Mouse (Mus musculus): Measurements from ENCODE around the gene Ndufs6.
A peak's percentile ranks its signal among the peaks of the same experiment; 100 is the strongest.

The Ndufs6 gene

GRCm38 (mm10) chr13:73347922-73348650 lies 19.7 kb upstream of the Ndufs6 start:
- Histone ChIP-seq H3K4me1 (replicated peaks; ENCODE audit: low read depth, low read length) (peaks cover 58% of the 10 kb centered on the region), H3K4me3 (replicated peaks; ENCODE audit: low read length) (peak overlapping the region; percentile 81), H3K27me3 (ENCODE audit: insufficient read depth, low read length) (peaks cover 4% of the 10 kb centered on the region), H3K9me3 (ENCODE audit: low read length) (no peaks in the 10 kb centered on the region), H3K36me3 (ENCODE audit: insufficient read depth, low read length) (peaks cover 20% of the 10 kb centered on the region)
- no peak for TF ChIP-seq CTCF (conservative IDR thresholded peaks at IDR 0.05; ENCODE audit: low read length)
- TF ChIP-seq POU5F1 (IDR thresholded peaks at IDR 0.05; ENCODE audit: borderline replicate concordance, low read length) = no peak

DNA sequence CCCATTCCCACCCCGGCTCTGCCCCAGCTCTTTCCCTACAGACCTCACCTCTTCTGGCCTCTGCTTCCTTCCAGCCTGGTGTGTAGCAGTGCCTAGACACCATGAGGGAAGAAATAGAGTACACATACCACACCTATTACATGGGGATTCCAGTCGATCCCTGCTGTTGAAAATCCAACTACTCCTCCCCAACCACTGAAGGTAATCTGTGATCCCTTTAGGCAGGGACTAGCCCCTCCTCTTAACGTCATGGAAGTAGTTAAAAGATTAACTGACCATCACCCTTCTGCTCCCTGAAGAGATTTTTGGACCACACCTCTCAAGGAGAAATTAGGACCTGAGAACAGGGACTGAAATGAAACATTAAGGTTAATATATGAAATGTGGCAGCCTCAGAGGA lies 18.8 kb upstream of the Ndufs6 start:
- Histone ChIP-seq H3K36me3 (ENCODE audit: insufficient read depth, low read length) (peaks cover 29% of the 10 kb centered on the region), H3K4me3 (replicated peaks; ENCODE audit: low read length) (peak overlapping the region; percentile 81), H3K4me1 (replicated peaks; ENCODE audit: low read depth, low read length) (peaks cover 68% of the 10 kb centered on the region), H3K27me3 (ENCODE audit: insufficient read depth, low read length) (no peaks in the 10 kb centered on the region), H3K9me3 (ENCODE audit: low read length) (no peaks in the 10 kb centered on the region)
- TF ChIP-seq CTCF (conservative IDR thresholded peaks at IDR 0.05; ENCODE audit: low read length) (no peak), NANOG (IDR thresholded peaks at IDR 0.05; ENCODE audit: borderline replicate concordance, low read length) (no peak), POU5F1 (IDR thresholded peaks at IDR 0.05; ENCODE audit: borderline replicate concordance, low read length) (no peak)

DNA sequence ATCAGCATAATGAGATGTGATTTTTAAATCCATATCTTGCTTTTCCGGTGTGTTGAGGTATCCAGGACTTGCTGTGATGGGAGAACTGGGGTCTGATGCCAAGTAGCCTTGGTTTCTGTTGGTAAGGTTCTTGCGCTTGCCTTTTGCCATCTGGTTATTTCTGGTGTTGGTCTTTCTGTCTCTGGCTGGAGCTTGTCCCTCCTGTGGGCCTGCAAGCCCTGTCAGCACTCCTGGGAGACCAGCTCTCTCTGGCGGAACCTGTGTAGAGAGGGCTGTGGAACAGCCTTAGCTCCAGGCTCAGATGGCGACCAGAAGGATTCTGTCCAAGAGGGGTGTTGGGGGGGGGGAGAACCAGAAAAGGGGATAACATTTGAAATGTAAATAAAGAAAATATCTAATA lies 18.4 kb upstream of the Ndufs6 start:
- no peak for TF ChIP-seq NANOG (IDR thresholded peaks at IDR 0.05; ENCODE audit: borderline replicate concordance, low read length)
- TF ChIP-seq CTCF (conservative IDR thresholded peaks at IDR 0.05; ENCODE audit: low read length) = no peak
- no peak for TF ChIP-seq POU5F1 (IDR thresholded peaks at IDR 0.05; ENCODE audit: borderline replicate concordance, low read length)
- Histone ChIP-seq H3K27me3 (ENCODE audit: insufficient read depth, low read length) (no peaks in the 10 kb centered on the region), H3K9me3 (ENCODE audit: low read length) (no peaks in the 10 kb centered on the region), H3K4me3 (replicated peaks; ENCODE audit: low read length) (peak overlapping the region; percentile 81), H3K4me1 (replicated peaks; ENCODE audit: low read depth, low read length) (peaks cover 69% of the 10 kb centered on the region), H3K36me3 (ENCODE audit: insufficient read depth, low read length) (peaks cover 34% of the 10 kb centered on the region)

DNA sequence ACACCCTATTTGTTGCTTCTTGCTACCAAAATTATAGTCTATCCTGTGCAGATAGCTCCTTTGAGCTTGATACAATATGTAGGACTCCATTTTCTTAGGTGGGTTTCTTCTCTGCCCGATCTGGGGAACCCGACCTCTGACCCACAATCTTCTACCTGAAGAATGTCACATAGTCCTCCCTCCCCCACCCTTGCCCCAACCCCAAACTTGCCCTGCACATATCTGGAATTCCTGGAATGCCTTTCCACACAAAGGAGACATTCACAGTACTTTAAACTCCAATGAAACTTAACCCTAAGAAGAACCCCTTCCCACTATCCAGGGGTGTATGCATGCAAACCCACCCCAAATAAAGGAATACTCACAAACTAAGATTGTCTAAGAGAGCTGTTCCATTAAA lies 17.8 kb upstream of the Ndufs6 start:
- no peaks in the 10 kb centered on the region for H3K27me3 ChIP-seq (ENCODE audit: insufficient read depth, low read length)
- TF ChIP-seq POU5F1 (IDR thresholded peaks at IDR 0.05; ENCODE audit: borderline replicate concordance, low read length) (no peak), NANOG (IDR thresholded peaks at IDR 0.05; ENCODE audit: borderline replicate concordance, low read length) (no peak), CTCF (conservative IDR thresholded peaks at IDR 0.05; ENCODE audit: low read length) (no peak)
- H3K36me3 ChIP-seq (ENCODE audit: insufficient read depth, low read length) = peaks cover 40% of the 10 kb centered on the region
- H3K4me1 ChIP-seq (replicated peaks; ENCODE audit: low read depth, low read length) = peaks cover 66% of the 10 kb centered on the region
- no peaks in the 10 kb centered on the region for H3K9me3 ChIP-seq (ENCODE audit: low read length)
- peak overlapping the region; percentile 81 for H3K4me3 ChIP-seq (replicated peaks; ENCODE audit: low read length)

DNA sequence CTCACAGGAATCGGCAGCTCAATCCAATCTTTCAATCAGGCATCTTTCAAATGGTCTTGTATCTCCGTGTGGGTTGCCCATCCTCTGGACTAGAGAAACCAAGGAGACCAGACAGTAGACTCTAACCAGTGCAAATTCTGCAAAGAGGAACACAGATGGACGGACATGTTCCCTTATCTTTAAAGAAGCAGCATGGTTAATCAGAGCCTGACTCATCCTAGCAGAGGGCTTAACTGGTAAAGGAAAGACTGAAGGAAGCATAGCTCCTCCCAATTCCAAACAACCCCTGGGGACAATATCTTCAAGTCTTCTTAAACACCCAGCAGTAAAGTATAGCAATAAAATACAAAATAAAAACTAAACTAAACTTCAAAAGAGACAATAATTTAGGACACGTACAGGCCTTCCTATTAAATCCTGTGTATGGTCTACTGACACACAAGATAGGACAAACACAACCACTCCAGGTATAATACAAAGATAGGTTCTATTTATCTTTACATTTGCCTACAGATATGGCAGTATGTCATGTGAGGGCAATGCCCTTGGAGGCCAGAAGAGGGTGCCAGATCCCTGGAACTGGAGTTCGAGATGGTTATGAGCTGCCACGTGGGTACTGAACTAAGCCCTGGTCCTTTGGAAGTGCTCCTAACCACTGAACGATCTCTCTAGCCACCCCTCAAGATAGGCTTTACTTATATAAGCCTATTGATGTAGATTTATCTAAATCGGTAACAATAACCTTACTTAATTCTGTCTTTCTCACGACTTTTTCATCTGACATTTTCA lies 17.0 kb upstream of the Ndufs6 start:
- peak; percentile 88 for TF ChIP-seq CTCF (conservative IDR thresholded peaks at IDR 0.05; ENCODE audit: low read length)
- TF ChIP-seq NANOG (IDR thresholded peaks at IDR 0.05; ENCODE audit: borderline replicate concordance, low read length) = no peak
- no peak for TF ChIP-seq POU5F1 (IDR thresholded peaks at IDR 0.05; ENCODE audit: borderline replicate concordance, low read length)
- H3K9me3 ChIP-seq (ENCODE audit: low read length) = no peaks in the 10 kb centered on the region
- peaks cover 62% of the 10 kb centered on the region for H3K4me1 ChIP-seq (replicated peaks; ENCODE audit: low read depth, low read length)
- peaks cover 48% of the 10 kb centered on the region for H3K36me3 ChIP-seq (ENCODE audit: insufficient read depth, low read length)
- H3K4me3 ChIP-seq (replicated peaks; ENCODE audit: low read length) = peak overlapping the region; percentile 81
- H3K27me3 ChIP-seq (ENCODE audit: insufficient read depth, low read length) = no peaks in the 10 kb centered on the region

DNA sequence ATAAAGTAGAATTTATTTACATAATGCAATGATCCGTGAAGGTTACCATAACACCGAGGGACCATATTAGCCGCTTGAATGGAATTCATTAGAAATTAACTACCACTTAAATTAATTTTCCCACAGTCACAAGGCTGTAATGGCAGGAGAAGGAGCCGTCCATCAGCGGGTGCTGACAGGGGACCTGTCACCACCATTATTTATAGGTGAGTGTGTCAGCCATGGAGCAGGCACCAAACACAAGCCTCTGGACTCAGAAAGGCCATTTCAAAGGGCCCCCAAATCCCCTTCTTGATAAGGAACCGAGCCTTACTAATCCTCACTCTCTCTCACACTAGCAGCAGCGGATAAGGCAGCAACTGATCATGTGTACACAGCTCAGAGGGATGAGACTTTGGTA lies 8.4 kb upstream of the Ndufs6 start:
- Histone ChIP-seq H3K27me3 (ENCODE audit: insufficient read depth, low read length) (no peaks in the 10 kb centered on the region), H3K4me3 (replicated peaks; ENCODE audit: low read length) (no peak overlapping the region), H3K9me3 (ENCODE audit: low read length) (no peaks in the 10 kb centered on the region), H3K4me1 (replicated peaks; ENCODE audit: low read depth, low read length) (peaks cover 48% of the 10 kb centered on the region), H3K36me3 (ENCODE audit: insufficient read depth, low read length) (peaks cover 37% of the 10 kb centered on the region)
- TF ChIP-seq CTCF (conservative IDR thresholded peaks at IDR 0.05; ENCODE audit: low read length) (no peak), NANOG (IDR thresholded peaks at IDR 0.05; ENCODE audit: borderline replicate concordance, low read length) (no peak), POU5F1 (IDR thresholded peaks at IDR 0.05; ENCODE audit: borderline replicate concordance, low read length) (no peak)

DNA sequence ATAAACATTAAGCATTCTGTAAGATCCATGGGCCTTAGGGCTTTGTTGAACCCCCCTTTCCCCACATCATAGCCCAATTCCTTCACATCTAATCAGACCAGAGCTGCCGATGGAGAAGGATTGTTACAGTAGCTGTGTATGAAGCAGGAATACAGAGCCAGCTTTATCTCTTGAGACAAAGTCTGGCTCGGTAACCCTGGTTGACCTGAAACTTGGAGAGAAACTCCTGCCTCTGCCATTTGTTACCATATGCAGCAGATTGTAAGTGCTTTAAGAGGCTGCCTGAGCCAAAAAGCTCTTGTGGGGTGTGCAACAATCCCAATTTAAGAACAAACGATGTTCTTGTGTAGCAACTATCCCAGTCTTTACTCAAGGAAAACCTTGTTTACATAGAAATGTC lies 3.4 kb upstream of the Ndufs6 start:
- Histone ChIP-seq H3K4me3 (replicated peaks; ENCODE audit: low read length) (peak overlapping the region; percentile 91), H3K27me3 (ENCODE audit: insufficient read depth, low read length) (no peaks in the 10 kb centered on the region), H3K9me3 (ENCODE audit: low read length) (no peaks in the 10 kb centered on the region), H3K36me3 (ENCODE audit: insufficient read depth, low read length) (peaks cover 22% of the 10 kb centered on the region), H3K4me1 (replicated peaks; ENCODE audit: low read depth, low read length) (peaks cover 60% of the 10 kb centered on the region)
- no peak for TF ChIP-seq POU5F1 (IDR thresholded peaks at IDR 0.05; ENCODE audit: borderline replicate concordance, low read length)
- no peak for TF ChIP-seq CTCF (conservative IDR thresholded peaks at IDR 0.05; ENCODE audit: low read length)
- no peak for TF ChIP-seq NANOG (IDR thresholded peaks at IDR 0.05; ENCODE audit: borderline replicate concordance, low read length)

GRCm38 (mm10) chr13:73330844-73331501 lies 2.6 kb upstream of the Ndufs6 start:
- Histone ChIP-seq H3K4me1 (replicated peaks; ENCODE audit: low read depth, low read length) (peaks cover 67% of the 10 kb centered on the region), H3K36me3 (ENCODE audit: insufficient read depth, low read length) (peaks cover 30% of the 10 kb centered on the region), H3K4me3 (replicated peaks; ENCODE audit: low read length) (peak overlapping the region; percentile 91), H3K27me3 (ENCODE audit: insufficient read depth, low read length) (no peaks in the 10 kb centered on the region), H3K9me3 (ENCODE audit: low read length) (no peaks in the 10 kb centered on the region)
- TF ChIP-seq CTCF (conservative IDR thresholded peaks at IDR 0.05; ENCODE audit: low read length) = no peak
- no peak for TF ChIP-seq POU5F1 (IDR thresholded peaks at IDR 0.05; ENCODE audit: borderline replicate concordance, low read length)
- no peak for TF ChIP-seq NANOG (IDR thresholded peaks at IDR 0.05; ENCODE audit: borderline replicate concordance, low read length)

All from E14TG2a.4 (cell line).